ENCODE assay signal across 8 mouse cellular contexts in genomic region chr12:91589847-91590690, GRCm38 (mm10). TPM values are rescaled to one million over a fixed set of nuclear protein-coding genes. Genes with fewer than 3 reads are reported as not detected.
DNase-seq lines count a peak whose midpoint lies in the region; ATAC-seq lines count a peak whose summit lies in the region.

Gtf2a1 (minus strand) TSS chr12:91590487.

- DNase-seq in CD8-positive naive resting alpha-beta T cell, adult 2 months (ENCODE audit: low read depth in 2 of 2, low spot score in 2 of 2), result peak; percentile 93 to 96
- peak; percentile 91 for DNase-seq in c-Kit-positive CD71-negative TER-119-negative erythroid progenitor cells, embryonic 14.5 days (ENCODE audit: low read depth)
- DNase-seq in forebrain, embryonic 11.5 days (ENCODE audit: low spot score), result peak; percentile 99
- peak; percentile 96 to 98 for DNase-seq in kidney, postnatal 36 days
- DNase-seq in telencephalon, adult 2 months (ENCODE audit: low read depth, low spot score), result peak; percentile 84

- peaks cover 4% of the 10 kb centered on the region; the same call in 1 of the 2 replicates for H3K4me1 ChIP-seq in forebrain, embryonic 11.5 days (replicated peaks; ENCODE audit: control insufficient read depth, insufficient read depth, low read length)
- H3K4me1 ChIP-seq in heart, embryonic 16.5 days (ENCODE audit: control insufficient read depth, insufficient read depth, low read length), result peaks cover 17% of the 10 kb centered on the region
- peaks cover 27% of the 10 kb centered on the region for H3K4me1 ChIP-seq in liver, embryonic 15.5 days (replicated peaks)
- peaks cover 11% of the 10 kb centered on the region; the same call in 1 of the 2 replicates for H3K4me1 ChIP-seq in neural tube, embryonic 12.5 days

- no peaks in the 10 kb centered on the region for H3K27me3 ChIP-seq in forebrain, embryonic 11.5 days (ENCODE audit: control insufficient read depth, insufficient read depth, low read length)
- H3K27me3 ChIP-seq in heart, embryonic 16.5 days (ENCODE audit: control insufficient read depth, insufficient read depth, low read length), result no peaks in the 10 kb centered on the region
- no peaks in the 10 kb centered on the region for H3K27me3 ChIP-seq in liver, embryonic 15.5 days
- H3K27me3 ChIP-seq in neural tube, embryonic 12.5 days (replicated peaks), result no peaks in the 10 kb centered on the region

- peak; percentile 87 for ATAC-seq in forebrain, embryonic 11.5 days (replicated peaks; ENCODE audit: low FRiP score)
- ATAC-seq in heart, embryonic 16.5 days (replicated peaks; ENCODE audit: extremely low read depth, insufficient read depth, low FRiP score), result peak; percentile 84
- ATAC-seq in liver, embryonic 15.5 days (ENCODE audit: insufficient read depth), result peak; percentile 82
- ATAC-seq in neural tube, embryonic 12.5 days (ENCODE audit: low FRiP score, low read depth), result peak; percentile 86

- H3K9me3 ChIP-seq in forebrain, embryonic 11.5 days (ENCODE audit: control insufficient read depth, low read length), result no peaks in the 10 kb centered on the region
- H3K9me3 ChIP-seq in heart, embryonic 16.5 days (replicated peaks; ENCODE audit: control insufficient read depth, low read length), result no peaks in the 10 kb centered on the region; the same call in 1 of the 2 replicates
- no peaks in the 10 kb centered on the region for H3K9me3 ChIP-seq in liver, embryonic 15.5 days (replicated peaks)
- H3K9me3 ChIP-seq in neural tube, embryonic 12.5 days, result no peaks in the 10 kb centered on the region

- H3K9ac ChIP-seq in forebrain, embryonic 11.5 days (ENCODE audit: low read length), result peak within 1 kb of the TSS; percentile 100
- H3K9ac ChIP-seq in heart, embryonic 16.5 days (ENCODE audit: low read length), result peak within 1 kb of the TSS; percentile 99
- peak within 1 kb of the TSS; percentile 99 for H3K9ac ChIP-seq in liver, embryonic 15.5 days
- H3K9ac ChIP-seq in neural tube, embryonic 12.5 days, result peak within 1 kb of the TSS; percentile 100

- peak within 1 kb of the TSS; percentile 97 for H3K4me3 ChIP-seq in forebrain, embryonic 11.5 days (ENCODE audit: low read depth, low read length)
- peak within 1 kb of the TSS; percentile 85 for H3K4me3 ChIP-seq in heart, embryonic 16.5 days (ENCODE audit: low read length)
- H3K4me3 ChIP-seq in liver, embryonic 15.5 days (replicated peaks), result peak within 1 kb of the TSS; percentile 91
- peak within 1 kb of the TSS; percentile 97 for H3K4me3 ChIP-seq in neural tube, embryonic 12.5 days

- peaks cover 3% of the 10 kb centered on the region; the same call in 1 of the 2 replicates for H3K36me3 ChIP-seq in forebrain, embryonic 11.5 days (ENCODE audit: control insufficient read depth, insufficient read depth, low read length)
- peaks cover 6% of the 10 kb centered on the region; the same call in 1 of the 2 replicates for H3K36me3 ChIP-seq in heart, embryonic 16.5 days (ENCODE audit: control insufficient read depth, insufficient read depth)
- peaks cover 10% of the 10 kb centered on the region for H3K36me3 ChIP-seq in liver, embryonic 15.5 days (replicated peaks)
- peaks cover 8% of the 10 kb centered on the region for H3K36me3 ChIP-seq in neural tube, embryonic 12.5 days

- H3K4me2 ChIP-seq in forebrain, embryonic 11.5 days (ENCODE audit: low read depth, low read length, severe bottlenecking), result peak within 1 kb of the TSS; percentile 54
- H3K4me2 ChIP-seq in heart, embryonic 16.5 days (ENCODE audit: low read depth, low read length), result peak within 1 kb of the TSS; percentile 76
- H3K4me2 ChIP-seq in liver, embryonic 15.5 days, result peak within 1 kb of the TSS; percentile 87
- H3K4me2 ChIP-seq in neural tube, embryonic 12.5 days (replicated peaks), result peak within 1 kb of the TSS; percentile 70

- WGBS in forebrain, embryonic 11.5 days, result under 1% methylated on average over 71 of the region's 99 CpGs
- under 1% methylated on average over 85 of the region's 99 CpGs for WGBS in heart, embryonic 16.5 days
- under 1% methylated on average over 89 of the region's 99 CpGs for WGBS in liver, embryonic 15.5 days (ENCODE audit: insufficient replicate concordance)
- WGBS in neural tube, embryonic 12.5 days, result under 1% methylated on average over 55 of the region's 99 CpGs

- peak within 1 kb of the TSS; percentile 98 for H3K27ac ChIP-seq in forebrain, embryonic 11.5 days (ENCODE audit: low read depth, low read length)
- peak within 1 kb of the TSS; percentile 100 for H3K27ac ChIP-seq in heart, embryonic 16.5 days (ENCODE audit: low read length)
- peak within 1 kb of the TSS; percentile 99 for H3K27ac ChIP-seq in liver, embryonic 15.5 days (replicated peaks)
- H3K27ac ChIP-seq in neural tube, embryonic 12.5 days, result peak within 1 kb of the TSS; percentile 99

RNA-seq across cellular contexts. Expression of gene Gtf2a1, which starts in this region (rescaled TPM):
- polyA plus RNA-seq in forebrain, embryonic 11.5 days (2014; fragmentation: Nextera tagmentation; extraction: Ambion mirVana), result 45.5 and 47.9 TPM in 2 replicates
- 27.9 and 28.9 TPM in 2 replicates for polyA plus RNA-seq in heart, embryonic 16.5 days (2015; fragmentation: Nextera tagmentation; extraction: Ambion mirVana)
- 15.3 and 16.1 TPM in 2 replicates for polyA plus RNA-seq in liver, embryonic 15.5 days (2015; fragmentation: Nextera tagmentation; extraction: Ambion mirVana)
- polyA plus RNA-seq in neural tube, embryonic 12.5 days (2016; fragmentation: Nextera tagmentation; extraction: Ambion mirVana), result 68.7 and 81.6 TPM in 2 replicates

Comparison
In these comparisons a context has a peak if more than half of its experiments do, and no peak if none do; other contexts are left out.
1. Peak in every context shown above with its lines: DNase-seq, ATAC-seq, H3K4me3 ChIP-seq and H3K27ac ChIP-seq.